Mouse (Mus musculus): Measurements from ENCODE around the gene Tm4sf1.

- TF ChIP-seq POLR2A (IDR thresholded peaks at IDR 0.05; ENCODE audit: borderline replicate concordance, extremely low read depth, low read depth, low read length) (no peak), CTCF (IDR thresholded peaks at IDR 0.05; ENCODE audit: insufficient read depth, low read length) (no peak)
Observed at GRCm38 (mm10) chr3:57301921-57302539, at the start of gene Tm4sf1.

Measured in lung, adult 2 months (tissue).